In genomic region chrX:95026361-95026892, GRCm38 (mm10) we compare ENCODE assay signal across 8 mouse cellular contexts. TPM values are rescaled to one million over a fixed set of nuclear protein-coding genes. Genes with fewer than 3 reads are reported as not detected.
DNase-seq lines count a peak whose midpoint lies in the region; ATAC-seq and TF ChIP-seq lines count a peak whose summit lies in the region.

TSS of gene Spin4 (minus strand) at chrX:95026682.

- H3K4me1 ChIP-seq in lung, adult 2 months (ENCODE audit: control insufficient read depth, insufficient read depth, low read length) = no peaks in the 10 kb centered on the region

- ATAC-seq in frontal cortex, adult (ENCODE audit: low TSS enrichment) = peak; percentile 99
- ATAC-seq in hematopoietic stem cell, adult 5-6 weeks (replicated peaks in 1 of 2; ENCODE audit: insufficient read depth in 1 of 2, low FRiP score in 2 of 2, low TSS enrichment in 1 of 2, low read depth in 1 of 2, poor library complexity in 2 of 2, severe bottlenecking in 2 of 2) = peak; percentile 59 to 74

- TF ChIP-seq POLR2A in lung, adult 2 months (IDR thresholded peaks at IDR 0.05; ENCODE audit: borderline replicate concordance, extremely low read depth, low read depth, low read length) = peak; percentile 82; the same call in 1 of the 2 replicates

- TF ChIP-seq CTCF in lung, adult 2 months (IDR thresholded peaks at IDR 0.05; ENCODE audit: insufficient read depth, low read length) = no peak

- H3K4me3 ChIP-seq in lung, adult 2 months (replicated peaks; ENCODE audit: extremely low read depth, low read depth, low read length) = peak within 1 kb of the TSS; percentile 97

- peak; percentile 88 for DNase-seq in NIH3T3 (ENCODE audit: low read depth)
- DNase-seq in cerebellum, adult 8-10 months = peak; percentile 69
- peak; percentile 48 to 59 for DNase-seq in layer of hippocampus, adult 8-10 months (ENCODE audit: low spot score in 2 of 2)
- DNase-seq in lung, adult 2 months = peak; percentile 63
- DNase-seq in ovary, adult 18-20 months (ENCODE audit: low spot score) = peak; percentile 81
- DNase-seq in urinary bladder, adult 2 months (ENCODE audit: low spot score) = peak; percentile 55

- 24% methylated on average over 30 of the region's 30 CpGs for WGBS in lung, adult 2 months

RNA-seq across cellular contexts. Expression of gene Spin4, which starts in this region (rescaled TPM):
- total RNA-seq in hematopoietic stem cell, adult 5-6 weeks (2017) = 0.50 and 1.4 TPM in 2 replicates
- total RNA-seq in layer of hippocampus, adult 8-10 months (2022) = under 1 TPM; 0.39 to 0.65 (median 0.54) TPM
- polyA plus RNA-seq in lung, adult 2 months (2012; rRNA removed) = 0.93 and 1.1 TPM in 2 replicates
- 4.6 TPM in 2 replicates for polyA plus RNA-seq in urinary bladder, adult 2 months (2012; rRNA removed)

Comparison
In these comparisons a context has a peak if more than half of its experiments do, and no peak if none do; other contexts are left out.
1. Peak in every context shown above with its lines: DNase-seq, ATAC-seq and H3K4me3 ChIP-seq.
2. Peak in DNase-seq in layer of hippocampus, adult 8-10 months; RNA of the gene not detected or under 1 TPM.